Mouse (Mus musculus): ENCODE results near the gene Elmo3.

Elmo3 gene

GRCm38 (mm10) chr8:105298351-105299252 is 6.8 kb upstream of the Elmo3 start:
- no peak for DNase-seq (ENCODE audit: low spot score in 2 of 2)

- no peak for DNase-seq (ENCODE audit: low spot score in 2 of 2)
Measured at GRCm38 (mm10) chr8:105299962-105300361, 5.4 kb upstream of the Elmo3 start.

- no peak for DNase-seq (ENCODE audit: low spot score in 2 of 2)
Measured at GRCm38 (mm10) chr8:105303396-105303795, 2.0 kb upstream of the Elmo3 start.

- DNase-seq (ENCODE audit: low spot score in 2 of 2), result no peak
Measured at GRCm38 (mm10) chr8:105303874-105304273, 1.5 kb upstream of the Elmo3 start.

DNA sequence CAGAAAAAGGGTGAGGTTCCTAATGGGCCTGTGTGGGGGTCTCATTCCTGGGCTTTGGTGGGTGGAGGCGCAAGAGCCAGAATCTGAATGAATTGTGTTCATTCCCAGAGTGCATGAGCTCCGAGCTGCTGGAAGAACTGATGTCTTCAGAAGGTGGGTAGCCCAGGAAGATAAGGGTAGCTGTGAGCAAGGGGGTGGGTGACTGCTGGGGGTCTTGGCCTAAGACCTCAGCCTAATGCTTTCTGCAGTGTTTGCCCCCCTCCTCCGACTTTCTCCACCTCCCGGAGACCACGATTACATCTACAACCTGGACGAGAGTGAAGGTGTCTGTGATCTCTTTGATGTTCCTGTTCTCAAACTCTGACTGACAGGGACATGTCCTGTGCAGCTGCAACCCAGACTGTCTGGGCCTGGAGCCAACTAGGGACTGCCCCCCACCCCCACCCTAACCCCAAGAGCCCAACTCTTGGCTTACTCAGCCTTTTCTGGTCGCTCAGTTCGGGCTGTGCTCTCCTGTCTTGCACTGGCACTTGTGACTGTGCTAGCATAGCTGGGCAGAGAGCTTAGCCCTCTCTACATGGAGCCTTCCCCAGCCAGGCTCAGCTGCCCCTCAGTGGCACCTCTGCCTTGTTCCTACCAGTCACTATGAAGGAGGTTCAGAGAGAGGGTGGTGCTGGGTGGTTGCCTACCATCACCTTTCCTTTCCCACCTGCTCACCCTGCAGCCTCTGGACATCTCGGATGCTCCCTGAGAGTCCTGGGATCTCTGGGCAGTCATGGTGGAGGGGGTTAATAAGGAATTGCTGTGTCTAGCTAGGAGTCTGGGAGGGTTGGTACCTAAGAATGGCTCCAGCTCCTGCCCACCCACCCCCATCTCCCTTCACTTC is 833 bp upstream of the Elmo3 start:
- DNase-seq (ENCODE audit: low spot score in 2 of 2), result no peak

DNA sequence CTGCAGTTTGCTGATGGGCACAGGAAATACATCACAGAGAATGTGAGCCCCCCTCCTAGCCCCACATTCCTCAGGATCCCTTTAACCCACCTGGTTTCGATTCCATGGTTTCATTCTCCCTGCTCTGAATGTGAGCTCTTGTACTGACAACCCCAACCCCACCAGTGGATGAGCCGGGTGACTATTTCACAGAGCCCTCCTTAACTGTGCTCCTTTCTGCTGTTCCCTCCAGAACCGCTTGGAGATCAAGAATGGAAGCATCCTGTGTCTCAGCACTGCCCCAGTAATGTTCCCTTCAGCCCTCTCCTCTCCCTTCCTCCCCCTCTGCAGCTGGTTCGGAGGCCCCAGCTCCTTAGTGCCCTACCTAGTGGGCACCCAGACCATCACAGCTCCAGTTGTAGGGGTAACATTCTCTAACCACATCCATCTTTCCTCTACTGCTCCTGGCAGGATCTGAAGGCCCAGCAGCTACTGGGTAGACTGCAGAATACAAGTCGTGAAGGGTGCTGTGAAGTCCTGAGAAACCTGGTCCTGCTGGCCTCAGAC is 818 bp downstream of the Elmo3 start:
- DNase-seq (ENCODE audit: low spot score in 2 of 2), result no peak

DNA sequence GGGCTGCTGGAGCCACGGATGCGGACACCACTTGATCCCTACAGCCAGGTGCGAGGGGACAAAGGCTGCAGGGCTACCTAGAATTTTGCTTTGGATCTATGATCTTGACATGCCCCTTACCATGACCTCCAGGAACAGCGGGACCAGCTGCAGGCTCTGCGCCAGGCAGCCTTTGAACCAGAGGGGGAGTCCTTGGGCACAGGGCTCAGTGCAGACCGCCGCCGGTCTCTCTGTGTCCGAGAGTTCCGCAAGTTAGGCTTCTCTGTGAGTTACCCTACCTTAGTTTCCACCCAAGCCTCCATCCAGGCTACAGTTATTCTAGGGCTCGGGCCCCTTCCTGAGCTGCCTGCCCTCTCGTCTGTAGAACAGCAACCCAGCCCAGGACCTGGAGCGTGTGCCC is 2.3 kb downstream of the Elmo3 start:
- no peak for DNase-seq (ENCODE audit: low spot score in 2 of 2)

DNA sequence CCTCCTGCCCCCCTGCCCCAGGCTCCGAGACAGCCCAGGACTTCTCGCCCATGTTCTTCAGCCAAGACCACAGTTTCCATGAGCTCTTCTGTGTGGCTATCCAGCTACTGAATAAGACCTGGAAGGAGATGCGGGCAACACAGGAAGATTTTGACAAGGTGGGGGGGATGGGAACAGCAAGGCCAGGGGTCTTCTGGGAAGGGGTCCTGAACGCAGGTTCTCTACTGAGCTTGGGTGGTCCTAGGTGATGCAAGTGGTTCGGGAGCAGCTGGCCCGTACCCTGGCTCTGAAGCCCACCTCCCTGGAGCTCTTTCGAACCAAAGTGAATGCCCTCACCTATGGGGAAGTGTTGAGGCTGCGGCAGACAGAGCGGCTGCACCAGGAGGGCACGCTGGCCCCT is 3.0 kb downstream of the Elmo3 start:
- DNase-seq (ENCODE audit: low spot score in 2 of 2), result no peak

DNA sequence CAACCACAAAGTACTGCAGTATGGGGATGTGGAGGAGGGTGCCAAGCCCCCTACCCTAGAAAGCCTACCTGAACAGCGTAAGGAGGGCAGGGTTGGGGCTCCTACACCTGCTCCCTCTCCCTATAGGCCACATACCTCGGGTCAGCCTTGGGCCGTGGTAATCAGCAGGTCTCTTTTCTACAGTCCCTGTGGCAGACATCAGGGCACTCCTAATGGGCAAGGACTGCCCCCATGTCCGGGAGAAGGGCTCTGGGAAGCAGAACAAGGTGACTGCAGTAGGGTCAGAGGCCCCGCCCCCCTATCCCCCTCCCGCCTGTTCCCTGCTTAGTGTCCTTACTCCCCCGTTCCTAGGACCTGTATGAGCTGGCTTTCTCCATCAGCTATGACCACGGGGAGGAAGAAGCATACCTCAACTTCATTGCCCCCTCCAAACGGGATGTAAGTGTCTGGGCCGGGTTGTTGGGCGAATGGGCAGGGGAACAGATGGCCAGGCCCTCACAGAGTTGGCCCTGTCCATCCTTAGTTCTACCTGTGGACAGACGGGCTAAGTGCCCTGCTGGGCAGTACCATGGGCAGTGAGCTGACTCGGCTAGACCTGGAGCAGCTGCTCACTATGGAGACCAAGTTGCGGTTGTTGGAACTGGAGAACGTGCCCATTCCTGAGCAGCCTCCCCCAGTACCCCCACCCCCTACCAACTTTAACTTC is 3.9 kb downstream of the Elmo3 start:
- no peak for DNase-seq (ENCODE audit: low spot score in 2 of 2)

- no peak for DNase-seq (ENCODE audit: low spot score in 2 of 2)
Measured at GRCm38 (mm10) chr8:105310118-105310517, 4.7 kb downstream of the Elmo3 start.

- no peak for DNase-seq (ENCODE audit: low spot score in 2 of 2)
Measured at GRCm38 (mm10) chr8:105311718-105312117, 6.3 kb downstream of the Elmo3 start.

GRCm38 (mm10) chr8:105312891-105313481 is 7.6 kb downstream of the Elmo3 start:
- no peak for DNase-seq (ENCODE audit: low spot score in 2 of 2)

DNA sequence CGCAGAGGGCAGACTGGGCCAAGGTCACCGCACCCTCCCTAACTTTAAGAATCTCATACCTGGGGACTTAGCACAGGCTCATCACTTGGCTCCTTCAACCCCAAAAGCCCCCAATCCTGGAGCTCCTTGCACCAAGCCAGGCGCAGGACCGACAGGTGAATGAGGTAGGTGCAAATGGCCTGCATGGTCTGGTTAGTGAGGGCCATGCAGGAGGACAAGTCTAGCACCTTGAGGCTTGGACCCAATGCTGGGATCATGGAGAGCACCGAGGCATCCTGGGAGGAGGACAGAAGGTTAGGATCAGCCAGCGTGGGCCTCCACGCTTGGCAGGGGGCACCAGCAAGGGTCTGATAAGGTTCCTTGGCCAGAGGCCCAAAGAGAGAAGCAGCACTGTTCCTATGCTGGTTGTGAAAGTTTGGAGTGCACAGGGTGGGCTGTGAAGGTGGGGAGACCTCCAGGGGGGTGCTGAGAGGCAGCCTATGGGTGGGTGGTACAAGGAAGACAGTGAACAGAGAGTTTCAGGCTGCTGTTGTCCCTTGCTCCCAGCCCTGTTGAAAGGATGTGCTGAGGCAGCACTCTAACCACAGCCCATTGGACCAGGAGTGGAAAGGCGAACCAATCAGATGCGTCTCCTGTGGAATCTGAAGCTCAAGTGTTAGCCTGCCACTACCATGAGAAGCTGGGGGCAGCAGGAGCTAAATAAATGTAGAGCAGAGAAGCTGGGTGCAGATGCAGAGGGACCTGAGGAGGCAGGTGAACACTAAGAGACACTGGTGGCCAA is 8.4 kb downstream of the Elmo3 start:
- no peak for DNase-seq (ENCODE audit: low spot score in 2 of 2)

DNA sequence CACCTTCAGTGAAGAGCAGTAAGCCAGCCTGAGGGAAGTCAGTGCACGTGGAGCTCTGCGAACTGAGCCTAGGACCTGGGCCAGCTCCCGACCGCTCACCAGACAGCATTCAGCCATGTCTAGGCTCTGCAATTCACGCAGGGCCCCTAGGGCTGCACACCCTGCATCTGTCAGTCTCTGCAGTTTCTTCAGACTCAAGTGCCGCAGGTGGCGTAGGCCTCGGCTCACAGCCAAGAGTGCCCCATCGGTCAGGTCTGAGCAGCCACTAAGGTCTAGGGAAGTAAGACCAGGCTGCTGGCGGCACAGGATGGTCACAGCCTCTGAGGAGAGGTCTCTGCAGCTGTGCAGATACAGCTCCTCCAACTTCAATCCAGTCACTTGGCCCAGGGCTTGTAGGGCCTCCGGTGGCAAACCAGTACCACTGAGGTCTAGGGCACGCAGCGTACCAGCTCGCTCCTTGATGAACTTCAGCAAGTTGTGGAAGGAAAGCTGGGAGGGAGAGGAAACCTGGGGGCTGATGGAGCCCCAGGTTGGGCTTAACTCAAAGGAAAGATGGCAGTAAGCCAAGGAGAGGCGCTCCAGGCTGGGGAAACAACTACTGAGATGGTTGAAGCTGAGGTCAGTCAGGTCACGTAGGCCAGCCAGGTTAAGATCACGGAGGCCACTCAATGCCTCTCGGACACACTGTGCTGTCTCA is 9.8 kb downstream of the Elmo3 start:
- no peak for DNase-seq (ENCODE audit: low spot score in 2 of 2)

DNA sequence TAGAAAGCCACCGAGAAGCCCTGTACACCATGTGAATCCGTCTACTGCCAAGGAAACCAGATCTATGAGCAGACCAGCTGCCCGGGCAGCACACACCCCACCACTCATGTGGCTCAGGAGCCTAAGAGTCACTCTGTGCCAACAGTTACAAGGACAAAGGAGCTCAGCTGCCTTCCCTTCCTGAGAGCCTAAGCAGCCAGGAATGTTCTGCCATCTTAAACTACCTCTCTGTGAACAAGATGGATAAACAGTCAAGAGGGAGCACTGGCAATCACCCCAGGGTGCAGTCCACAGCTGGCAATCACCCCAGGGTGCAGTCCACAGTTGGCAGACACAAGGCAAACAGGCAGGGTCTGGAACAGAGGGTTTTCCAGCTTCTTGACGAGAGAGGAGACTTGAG is 12.5 kb downstream of the Elmo3 start:
- no peak for DNase-seq (ENCODE audit: low spot score in 2 of 2)

DNA sequence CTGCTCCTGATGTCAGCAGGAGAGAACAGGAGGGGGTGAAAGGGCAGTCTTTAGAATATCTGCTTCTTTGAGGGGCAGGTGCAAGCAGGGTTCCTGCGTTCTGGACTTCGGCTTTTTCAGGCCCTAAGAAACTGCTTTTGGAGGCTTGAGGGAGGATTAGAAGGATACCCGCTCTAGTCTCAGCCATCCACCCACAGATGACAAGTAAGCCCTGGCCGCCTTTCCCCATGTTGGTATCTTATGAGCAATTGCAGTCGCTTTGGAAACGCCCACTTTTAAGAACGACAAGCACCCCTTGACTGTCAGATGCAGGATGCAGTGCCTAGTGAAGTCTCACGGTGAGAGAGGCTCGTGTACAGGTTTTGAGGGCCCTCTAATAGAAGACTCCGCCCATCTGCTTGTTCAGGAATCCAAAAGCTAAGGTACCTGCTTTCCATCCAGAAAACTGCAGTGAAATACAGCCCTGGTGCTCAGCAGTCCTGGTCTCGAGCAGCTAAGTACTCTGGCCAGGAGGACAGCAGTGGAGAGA is 13.3 kb downstream of the Elmo3 start:
- DNase-seq (ENCODE audit: low spot score in 2 of 2), result no peak

DNA sequence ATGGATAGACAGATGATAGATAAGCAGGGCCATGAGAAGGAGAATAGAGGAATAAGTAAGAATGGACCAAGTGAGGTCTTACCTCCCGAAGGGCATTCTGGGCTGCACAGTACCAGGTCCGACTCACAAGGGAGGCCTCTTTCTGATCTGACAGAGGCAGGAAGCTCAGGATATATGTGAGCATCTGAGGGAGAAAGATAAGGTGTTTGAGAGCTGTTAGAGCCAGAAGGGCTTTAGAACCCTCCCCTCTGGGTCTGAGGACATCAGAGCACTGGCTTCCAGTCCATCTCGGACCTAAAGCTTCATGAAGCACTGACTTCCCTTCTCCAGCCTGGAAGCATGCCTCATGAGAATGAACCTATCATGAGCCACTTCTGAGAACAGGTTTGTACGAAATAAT is 17.8 kb downstream of the Elmo3 start:
- DNase-seq (ENCODE audit: low spot score in 2 of 2), result no peak

- no peak for DNase-seq (ENCODE audit: low spot score in 2 of 2)
Measured at GRCm38 (mm10) chr8:105325641-105326093, 20.3 kb downstream of the Elmo3 start.

DNA sequence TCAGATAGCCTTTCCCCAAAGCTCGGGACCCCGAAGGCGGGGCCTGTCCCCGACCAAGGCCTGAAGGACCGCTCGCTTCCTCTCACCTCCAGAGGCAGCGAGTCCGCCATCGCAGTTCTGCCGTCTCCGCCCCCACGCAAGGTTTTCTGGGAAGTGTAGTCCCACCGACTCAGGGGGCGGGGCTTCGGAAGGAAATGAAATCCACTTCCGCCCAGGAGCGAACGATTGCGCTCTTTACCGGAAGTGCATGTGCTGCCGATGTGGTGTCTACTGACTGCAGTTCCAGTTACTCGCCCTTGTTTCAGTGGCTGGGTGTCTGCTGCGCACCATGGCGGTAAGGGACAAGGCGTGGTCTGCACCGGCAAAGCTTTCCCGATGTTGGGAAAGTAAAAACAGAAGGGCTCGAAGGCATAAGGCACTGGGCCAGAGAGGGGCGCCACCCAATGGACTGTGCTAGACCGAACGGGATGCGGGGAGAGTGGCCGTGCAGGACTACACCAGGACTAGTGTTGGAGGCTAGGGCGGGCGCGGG is 20.8 kb downstream of the Elmo3 start, which contains the start of the genes Lrrc29 and Tmem208:
TSS of gene Lrrc29 (minus strand) at position 138 of the 532 bp plus-strand sequence.
TSS of gene Tmem208 (plus strand) at position 214 of the 532 bp plus-strand sequence.
- DNase-seq (ENCODE audit: low spot score in 2 of 2), result peak; percentile 91 to 96
